Mouse (Mus musculus) thymus, postnatal 36 days (tissue): ENCODE data around the gene Snx1.

ENCODE experiments used
- DNase-seq, 2 experiments: peaks; one replicate each; pipeline ENCODE4 v3.0.0; 2022; ENCODE audit warnings: mixed read lengths in 2 of 2

Gene Snx1

DNA sequence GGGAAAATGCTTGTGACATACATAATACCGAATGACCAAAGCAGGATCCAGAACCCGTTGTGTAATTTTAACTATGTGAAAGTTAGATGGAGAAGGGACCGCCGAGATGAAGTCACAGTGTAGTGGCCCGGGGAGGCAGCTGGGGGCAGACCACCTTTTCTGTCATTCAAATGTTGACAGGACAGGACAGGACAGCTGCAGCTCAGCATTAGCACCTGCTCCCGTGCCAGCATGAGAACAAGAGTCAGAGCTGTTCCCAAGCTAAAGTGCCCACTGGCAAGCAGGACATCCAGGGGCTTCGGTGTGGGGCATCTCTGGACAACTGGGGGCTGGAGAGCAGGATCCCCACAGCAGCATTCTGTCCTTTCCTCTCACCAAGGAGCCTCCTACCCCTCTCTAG lies 39.3 kb downstream of the Snx1 start:
- DNase-seq, result no peak

- no peak for DNase-seq
Observed at GRCm38 (mm10) chr9:66084171-66084570, 42.2 kb downstream of the Snx1 start.

- no peak for DNase-seq
Observed at GRCm38 (mm10) chr9:66081999-66082398, 44.4 kb downstream of the Snx1 start.

- DNase-seq, result no peak
Observed at GRCm38 (mm10) chr9:66080804-66081459, 45.5 kb downstream of the Snx1 start.

DNA sequence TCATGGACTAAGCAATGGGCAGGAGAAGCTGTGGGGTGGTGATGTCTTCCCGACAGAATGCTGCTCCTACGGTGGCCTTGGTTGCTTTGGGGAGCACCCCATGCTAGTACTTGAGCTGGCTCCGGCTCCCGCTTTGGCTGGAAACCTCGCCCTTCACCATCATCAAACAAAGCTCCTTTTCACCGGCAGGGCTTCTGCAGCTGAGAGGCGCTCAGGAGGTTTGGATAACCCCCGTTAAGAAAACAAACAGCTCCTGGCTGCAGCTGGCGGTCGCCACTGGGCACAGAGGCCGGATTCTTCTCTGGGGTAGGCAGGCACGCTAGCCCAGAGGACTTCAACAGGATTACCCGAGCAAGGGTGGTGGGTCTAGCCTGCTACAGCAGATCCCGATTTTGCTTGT lies 47.9 kb downstream of the Snx1 start:
- no peak for DNase-seq

DNA sequence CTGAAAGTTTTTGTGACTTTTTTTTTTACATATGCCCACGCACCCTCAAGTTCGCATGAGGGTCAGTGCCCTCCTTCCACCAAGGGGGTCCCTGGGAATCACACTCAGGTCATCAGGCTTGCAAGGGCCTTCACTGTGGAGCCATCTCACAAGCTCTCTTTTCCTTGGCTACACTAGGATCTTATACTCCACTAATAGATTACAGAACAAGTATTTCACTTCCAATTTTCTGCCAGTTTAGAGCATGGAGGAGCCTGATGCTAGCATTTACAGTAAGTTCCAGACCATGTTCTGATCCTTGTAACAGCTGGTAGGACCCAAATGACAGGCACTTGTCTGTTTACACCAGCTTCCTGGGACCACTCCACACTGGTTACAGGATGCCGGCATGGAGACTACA lies 48.3 kb downstream of the Snx1 start:
- no peak for DNase-seq

DNA sequence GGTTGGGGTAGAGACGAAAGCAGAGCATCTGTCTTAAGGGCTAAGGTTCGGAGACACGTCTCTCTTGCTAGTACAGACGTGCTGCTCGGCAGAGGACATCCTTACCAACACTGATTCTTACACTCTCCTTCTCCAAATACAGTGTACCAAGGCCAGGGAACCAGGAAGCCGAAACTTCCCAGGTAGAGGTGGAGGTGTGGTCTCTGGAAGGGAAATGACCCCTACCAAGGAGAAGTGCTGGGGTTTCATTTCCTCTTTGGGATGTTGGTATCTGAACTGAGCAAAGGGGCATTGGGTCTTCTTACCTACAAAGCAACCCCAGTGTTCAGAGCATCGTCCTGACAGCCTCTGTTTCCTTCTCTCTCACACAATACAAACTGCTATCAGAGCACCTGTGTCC lies 53.6 kb downstream of the Snx1 start:
- DNase-seq, result no peak

GRCm38 (mm10) chr9:66070151-66070550 lies 56.2 kb downstream of the Snx1 start:
- no peak for DNase-seq

DNA sequence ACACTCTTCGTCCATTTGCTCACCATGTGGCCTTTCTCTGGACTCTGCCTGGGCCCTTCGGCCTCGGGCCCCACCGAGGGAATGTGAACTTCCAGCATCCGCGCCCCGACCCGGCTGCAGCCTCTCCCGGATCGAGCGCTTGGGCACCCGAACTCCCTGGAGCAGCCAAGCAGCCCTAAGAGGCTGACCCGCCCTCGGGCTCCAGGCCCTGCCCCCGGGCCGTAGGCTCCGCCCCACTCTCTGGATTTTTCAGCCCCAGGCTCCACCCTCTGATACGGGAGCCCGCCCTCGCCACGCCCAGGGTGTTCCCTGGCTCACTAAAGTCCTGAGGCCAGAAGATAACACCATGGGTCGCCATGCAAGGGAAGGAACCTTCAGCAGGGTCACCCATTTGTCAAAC lies 56.8 kb downstream of the Snx1 start, which contains the start of gene Snx22:
Gene Snx22, minus strand, starts transcription at position 137 of the 400 bp plus-strand sequence.
- DNase-seq, result peak; percentile 57 to 64

- DNase-seq, result no peak
Observed at GRCm38 (mm10) chr9:66068971-66069391, 57.4 kb downstream of the Snx1 start.

GRCm38 (mm10) chr9:66068056-66068455 lies 58.3 kb downstream of the Snx1 start:
- DNase-seq, result no peak

GRCm38 (mm10) chr9:66067542-66067941 lies 58.8 kb downstream of the Snx1 start:
- no peak for DNase-seq

DNA sequence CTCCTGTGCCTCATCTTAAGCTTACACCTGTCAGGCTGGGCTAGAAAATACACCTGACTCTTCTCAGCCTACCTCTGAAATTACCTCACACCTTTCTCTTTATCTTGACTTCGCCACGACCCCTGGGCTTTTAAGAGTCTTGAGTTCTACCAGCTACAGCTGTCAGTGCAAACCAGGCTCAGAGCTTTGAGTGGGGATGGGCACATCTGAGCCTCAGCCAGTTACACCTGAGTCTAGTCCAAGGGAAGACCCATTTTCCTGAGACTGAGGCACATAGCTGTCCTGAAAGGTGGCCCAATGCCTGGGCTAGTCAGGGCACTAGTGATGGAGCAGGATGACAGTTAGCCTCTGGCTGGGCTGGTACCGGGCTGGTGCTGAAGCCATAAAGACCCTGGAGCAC lies 59.6 kb downstream of the Snx1 start:
- no peak for DNase-seq

DNA sequence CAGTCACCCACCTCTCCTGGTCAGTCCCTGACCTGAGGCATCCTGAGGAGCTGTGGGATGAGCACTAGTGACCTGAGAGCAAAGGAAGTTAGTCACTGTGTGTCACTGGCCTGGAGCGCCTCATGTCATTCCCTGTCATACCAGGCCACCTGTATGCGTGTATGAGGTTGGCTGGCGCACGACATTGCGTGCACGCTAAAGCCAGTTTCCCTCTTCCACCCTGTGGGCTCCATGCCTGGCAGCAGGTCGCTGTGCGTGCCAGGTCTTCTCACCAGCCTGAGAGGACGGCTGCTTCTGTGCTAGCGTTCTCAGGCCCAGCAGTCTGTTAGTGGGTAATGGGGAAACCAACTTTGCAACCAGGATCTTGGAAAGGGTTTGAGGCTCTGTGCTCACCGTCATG lies 62.1 kb downstream of the Snx1 start:
- DNase-seq, result no peak

DNA sequence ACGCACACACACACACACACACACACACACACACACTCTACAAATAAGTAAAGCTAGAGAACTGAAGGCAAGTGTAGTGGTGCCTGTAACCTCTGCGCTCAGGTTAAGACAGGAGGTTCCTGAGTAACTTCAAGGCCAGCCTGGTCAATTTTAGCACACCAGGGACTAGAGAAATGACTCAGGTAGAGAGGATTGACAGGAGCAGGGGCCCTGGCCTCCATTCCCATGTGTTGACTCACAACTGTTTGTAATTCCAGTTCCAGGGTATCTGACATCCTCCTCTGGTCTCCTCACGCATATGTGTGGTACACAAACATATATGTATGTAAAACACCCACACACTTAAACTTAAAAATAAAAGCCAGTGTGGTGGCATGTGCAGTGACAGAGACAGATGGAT lies 62.9 kb downstream of the Snx1 start:
- DNase-seq, result no peak

- DNase-seq, result no peak
Observed at GRCm38 (mm10) chr9:66061656-66062055, 64.7 kb downstream of the Snx1 start.

- DNase-seq, result no peak
Observed at GRCm38 (mm10) chr9:66060986-66061385, 65.4 kb downstream of the Snx1 start.

DNA sequence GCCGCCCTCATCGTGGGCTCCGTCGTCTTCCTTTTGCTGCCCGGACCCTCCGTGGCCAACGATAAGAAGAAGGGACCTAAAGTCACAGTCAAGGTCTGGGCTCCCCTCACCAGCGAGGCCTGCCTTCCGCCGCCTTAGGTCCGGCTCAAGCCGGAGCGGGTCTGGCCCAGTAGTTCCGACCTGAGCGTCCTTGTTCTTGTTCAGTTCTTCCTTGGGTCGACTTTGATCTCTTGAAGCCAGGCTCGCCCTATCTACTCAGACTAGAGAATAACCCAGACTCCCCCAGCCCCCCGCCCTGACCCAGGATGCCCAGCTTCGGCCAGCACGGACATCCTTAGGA lies 66.1 kb downstream of the Snx1 start:
- DNase-seq, result no peak

- peak; percentile 96 to 98 for DNase-seq
Observed at GRCm38 (mm10) chr9:66059583-66060307, 66.6 kb downstream of the Snx1 start, which contains the start of gene Ppib. Gene Ppib, plus strand, starts transcription at chr9:66060222.

GRCm38 (mm10) chr9:66053620-66054019 lies 72.8 kb downstream of the Snx1 start:
- DNase-seq, result no peak

GRCm38 (mm10) chr9:66052731-66053130 lies 73.7 kb downstream of the Snx1 start:
- DNase-seq, result no peak

GRCm38 (mm10) chr9:66051493-66051892 lies 74.9 kb downstream of the Snx1 start:
- no peak for DNase-seq

DNA sequence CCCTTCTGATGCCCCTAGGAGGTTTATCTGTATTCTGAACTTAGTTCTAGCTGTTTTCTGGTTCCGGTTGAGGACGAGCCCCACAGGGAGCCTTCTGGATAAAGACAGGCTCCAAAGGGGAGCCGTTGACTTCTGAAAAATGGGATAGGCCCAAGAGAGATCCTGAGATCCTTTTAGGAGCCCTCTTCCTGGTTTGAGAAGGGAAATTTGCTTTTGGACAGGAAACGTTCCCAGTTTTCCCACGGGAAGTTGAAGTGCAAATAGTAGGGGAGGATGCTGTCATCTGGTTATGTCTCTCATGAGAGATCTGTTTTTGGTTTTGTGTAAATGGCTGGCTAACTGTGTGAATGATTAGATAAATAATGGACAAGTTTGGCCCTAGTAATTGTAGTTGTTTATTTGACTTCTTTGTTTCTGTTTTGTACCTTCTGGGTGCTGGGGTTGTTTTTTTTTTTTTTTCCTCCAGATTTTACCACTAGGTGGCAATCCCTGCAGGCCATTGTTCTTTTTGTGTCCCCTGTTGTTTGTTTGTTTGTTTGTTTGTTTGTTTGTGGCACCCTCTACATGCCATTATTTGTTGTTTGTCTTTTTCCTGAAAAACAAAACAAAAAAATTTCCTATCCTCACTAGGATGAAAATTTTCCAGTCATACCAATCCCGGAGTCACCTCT lies 76.3 kb downstream of the Snx1 start:
- DNase-seq, result no peak

- no peak for DNase-seq
Observed at GRCm38 (mm10) chr9:66043241-66043640, 83.1 kb downstream of the Snx1 start.
